Mouse (Mus musculus) hindbrain, embryonic 11.5 days (tissue): ENCODE measurements at regions not wholly inside any gene's neighbourhood (a gene's known extent, or its start where the extent isn't known, plus 50 kb on each side); places are given as distances from the start of the nearest gene placed in this dataset.

Experiments used
- ATAC-seq: fragments of 200-750 bp; cut with Nextera tagmentation; 2 replicates; pipeline ENCODE4 v1.8.0; 2017; ENCODE audit warnings: mild to moderate bottlenecking, moderate TSS enrichment, moderate library complexity; ENCODE audit not compliant: low FRiP score
- DNase-seq: peaks from one replicate; pipeline ENCODE4 v3.0.0-alpha.2; 2015; ENCODE audit warnings: low spot score
- H3K27ac ChIP-seq: fragments of 300-500 bp; sonication (generic); 2 replicates; pipeline ENCODE4 v1.5.1; 2014; ENCODE audit warnings: mild to moderate bottlenecking, low read depth, low read length
- H3K27me3 ChIP-seq: fragments of 300-500 bp; sonication (generic); 2 replicates; pipeline ENCODE4 v1.6.1; 2014; ENCODE audit warnings: mild to moderate bottlenecking, low read length, moderate library complexity, mixed read lengths; ENCODE audit not compliant: control insufficient read depth, insufficient read depth
- H3K36me3 ChIP-seq: fragments of 300-500 bp; sonication (generic); 2 replicates; pipeline ENCODE4 v1.6.1; 2014; ENCODE audit warnings: mild to moderate bottlenecking, low read length, moderate library complexity, mixed read lengths; ENCODE audit not compliant: control insufficient read depth, insufficient read depth
- H3K4me1 ChIP-seq: fragments of 300-500 bp; sonication (generic); replicated peaks from 2 replicates; pipeline ENCODE4 v1.6.1; 2014; ENCODE audit warnings: low read length, mixed read lengths; ENCODE audit not compliant: control insufficient read depth, insufficient read depth
- H3K4me2 ChIP-seq: fragments of 300-500 bp; sonication (generic); replicated peaks from 2 replicates; pipeline ENCODE4 v1.6.1; 2014; ENCODE audit warnings: mild to moderate bottlenecking, low read depth, low read length
- H3K4me3 ChIP-seq: fragments of 300-500 bp; sonication (generic); 2 replicates; pipeline ENCODE4 v1.5.1; 2014; ENCODE audit warnings: low read depth, low read length
- H3K9ac ChIP-seq: fragments of 300-500 bp; sonication (generic); 2 replicates; pipeline ENCODE4 v1.6.1; 2014; ENCODE audit warnings: low read depth, low read length
- H3K9me3 ChIP-seq: fragments of 300-500 bp; sonication (generic); 2 replicates; pipeline ENCODE4 v1.6.1; 2016; ENCODE audit warnings: low read length; ENCODE audit not compliant: control insufficient read depth
- WGBS: fragments of 180-500 bp; shearing (Covaris S2); extraction: QIAGEN DNeasy Blood & Tissue Kit; methylation state at CpG from one replicate; pipeline ENCODE4 v1.1.7; 2014; 5-methylcytosine and 5-hydroxymethylcytosine counted together

- 14% methylated on average over 8 of the region's 8 CpGs for WGBS
- H3K9ac ChIP-seq, result no peak overlapping the region
- H3K4me1 ChIP-seq, result no peaks in the 10 kb centered on the region
- H3K4me2 ChIP-seq, result no peak overlapping the region
- ATAC-seq (no peak), DNase-seq (peak; percentile 41)
- H3K4me3 ChIP-seq, result no peak overlapping the region
- no peaks in the 10 kb centered on the region for H3K27me3 ChIP-seq
- no peak overlapping the region for H3K27ac ChIP-seq
- no peaks in the 10 kb centered on the region for H3K36me3 ChIP-seq
- no peaks in the 10 kb centered on the region for H3K9me3 ChIP-seq
Observed at GRCm38 (mm10) chr6:31053003-31053402, 94.1 kb upstream of the Klf14 start.

- Histone ChIP-seq H3K36me3 (no peaks in the 10 kb centered on the region), H3K27me3 (no peaks in the 10 kb centered on the region), H3K4me3 (no peak overlapping the region), H3K9ac (no peak overlapping the region), H3K27ac (no peak overlapping the region), H3K9me3 (no peaks in the 10 kb centered on the region), H3K4me1 (no peaks in the 10 kb centered on the region), H3K4me2 (no peak overlapping the region)
- ATAC-seq, result no peak
- DNase-seq, result no peak
- WGBS, result 79% methylated on average over 12 of the region's 12 CpGs
Observed at GRCm38 (mm10) chr6:31056786-31057566, 98.1 kb upstream of the Klf14 start.

- H3K4me3 ChIP-seq, result no peak overlapping the region
- DNase-seq (no peak), ATAC-seq (no peak)
- H3K36me3 ChIP-seq, result no peaks in the 10 kb centered on the region
- no peak overlapping the region for H3K4me2 ChIP-seq
- no peaks in the 10 kb centered on the region for H3K9me3 ChIP-seq
- no peaks in the 10 kb centered on the region for H3K27me3 ChIP-seq
- H3K27ac ChIP-seq, result no peak overlapping the region
- no peaks in the 10 kb centered on the region for H3K4me1 ChIP-seq
- H3K9ac ChIP-seq, result no peak overlapping the region
- 88% methylated on average over 1 of the region's 1 CpGs for WGBS
Observed at GRCm38 (mm10) chr6:31058299-31058698, 99.4 kb upstream of the Klf14 start.

GRCm38 (mm10) chr6:31058961-31059360, 100.1 kb upstream of the Klf14 start:
- H3K27ac ChIP-seq, result no peak overlapping the region
- no peaks in the 10 kb centered on the region for H3K27me3 ChIP-seq
- no peaks in the 10 kb centered on the region for H3K36me3 ChIP-seq
- no peaks in the 10 kb centered on the region for H3K9me3 ChIP-seq
- DNase-seq, result no peak
- no peak overlapping the region for H3K4me2 ChIP-seq
- H3K4me3 ChIP-seq, result no peak overlapping the region
- no peaks in the 10 kb centered on the region for H3K4me1 ChIP-seq
- no peak for ATAC-seq
- no peak overlapping the region for H3K9ac ChIP-seq
- 76% methylated on average over 3 of the region's 3 CpGs for whole genome bisulfite sequencing

GRCm38 (mm10) chr6:31061813-31062212, 102.9 kb upstream of the Klf14 start:
- Histone ChIP-seq H3K27ac (no peak overlapping the region), H3K4me1 (no peaks in the 10 kb centered on the region), H3K9ac (no peak overlapping the region), H3K4me3 (no peak overlapping the region), H3K36me3 (no peaks in the 10 kb centered on the region), H3K9me3 (no peaks in the 10 kb centered on the region), H3K4me2 (no peak overlapping the region), H3K27me3 (no peaks in the 10 kb centered on the region)
- no peak for ATAC-seq
- WGBS, result 95% methylated on average over 4 of the region's 4 CpGs
- DNase-seq, result no peak

GRCm38 (mm10) chr6:31065419-31065818, 106.5 kb upstream of the Klf14 start:
- Histone ChIP-seq H3K27me3 (no peaks in the 10 kb centered on the region), H3K4me1 (no peaks in the 10 kb centered on the region), H3K4me3 (no peak overlapping the region), H3K9me3 (no peaks in the 10 kb centered on the region), H3K36me3 (no peaks in the 10 kb centered on the region), H3K27ac (no peak overlapping the region), H3K9ac (no peak overlapping the region), H3K4me2 (no peak overlapping the region)
- 83% methylated on average over 9 of the region's 9 CpGs for WGBS
- no peak for DNase-seq
- ATAC-seq, result no peak

GRCm38 (mm10) chr6:31066861-31067260, 108.0 kb upstream of the Klf14 start:
- ATAC-seq (no peak), DNase-seq (no peak)
- WGBS, result 83% methylated on average over 5 of the region's 5 CpGs
- Histone ChIP-seq H3K36me3 (no peaks in the 10 kb centered on the region), H3K27ac (no peak overlapping the region), H3K9ac (no peak overlapping the region), H3K4me2 (no peak overlapping the region), H3K9me3 (no peaks in the 10 kb centered on the region), H3K27me3 (no peaks in the 10 kb centered on the region), H3K4me1 (no peaks in the 10 kb centered on the region), H3K4me3 (no peak overlapping the region)

- no peaks in the 10 kb centered on the region for H3K4me1 ChIP-seq
- H3K4me2 ChIP-seq, result no peak overlapping the region
- no peaks in the 10 kb centered on the region for H3K27me3 ChIP-seq
- DNase-seq (no peak), ATAC-seq (no peak)
- no peaks in the 10 kb centered on the region for H3K9me3 ChIP-seq
- H3K36me3 ChIP-seq, result no peaks in the 10 kb centered on the region
- no peak overlapping the region for H3K4me3 ChIP-seq
- 85% methylated on average over 7 of the region's 7 CpGs for WGBS
- H3K27ac ChIP-seq, result no peak overlapping the region
- H3K9ac ChIP-seq, result no peak overlapping the region
Observed at GRCm38 (mm10) chr6:31067453-31067852, 108.6 kb upstream of the Klf14 start.

- Histone ChIP-seq H3K27me3 (no peaks in the 10 kb centered on the region), H3K4me1 (no peaks in the 10 kb centered on the region), H3K9me3 (no peaks in the 10 kb centered on the region), H3K27ac (no peak overlapping the region), H3K4me3 (no peak overlapping the region), H3K36me3 (no peaks in the 10 kb centered on the region), H3K4me2 (no peak overlapping the region), H3K9ac (no peak overlapping the region)
- 76% methylated on average over 13 of the region's 13 CpGs for WGBS
- DNase-seq, result no peak
- ATAC-seq, result no peak
Observed at GRCm38 (mm10) chr6:31069243-31069642, 110.4 kb upstream of the Klf14 start.
